Mouse (Mus musculus) neural tube, embryonic 15.5 days (tissue): ENCODE measurements around the gene Manba. TPM values are rescaled to one million over a fixed set of nuclear protein-coding genes. Genes with fewer than 3 reads are reported as not detected.

Source experiments
- ATAC-seq: fragments of 200-750 bp; cut with Nextera tagmentation; 2 replicates; pipeline ENCODE4 v1.8.0; 2017; ENCODE audit warnings: mild to moderate bottlenecking, moderate TSS enrichment, moderate library complexity; ENCODE audit not compliant: low FRiP score
- H3K27ac ChIP-seq: fragments of 300-500 bp; sonication (generic); replicated peaks from 2 replicates; pipeline ENCODE4 v1.5.1; 2015; ENCODE audit warnings: mild to moderate bottlenecking, inconsistent platforms
- H3K27me3 ChIP-seq: fragments of 300-500 bp; sonication (generic); replicated peaks from 2 replicates; pipeline ENCODE4 v1.6.1; 2015; ENCODE audit warnings: inconsistent platforms
- H3K36me3 ChIP-seq: fragments of 300-500 bp; sonication (generic); 2 replicates; pipeline ENCODE4 v1.6.1; 2015; ENCODE audit warnings: inconsistent platforms
- H3K4me1 ChIP-seq: fragments of 300-500 bp; sonication (generic); 2 replicates; pipeline ENCODE4 v1.6.1; 2015; ENCODE audit warnings: inconsistent platforms
- H3K4me2 ChIP-seq: fragments of 300-500 bp; sonication (generic); 2 replicates; pipeline ENCODE4 v1.6.1; 2015; ENCODE audit warnings: inconsistent platforms, mild to moderate bottlenecking, moderate library complexity
- H3K4me3 ChIP-seq: fragments of 300-500 bp; sonication (generic); replicated peaks from 2 replicates; pipeline ENCODE4 v1.5.1; 2015; ENCODE audit warnings: mild to moderate bottlenecking, inconsistent platforms
- H3K9ac ChIP-seq: fragments of 300-500 bp; sonication (generic); replicated peaks from 2 replicates; pipeline ENCODE4 v1.6.1; 2015; ENCODE audit warnings: mild to moderate bottlenecking, inconsistent platforms
- H3K9me3 ChIP-seq: fragments of 300-500 bp; sonication (generic); replicated peaks from 2 replicates; pipeline ENCODE4 v1.6.1; 2016; ENCODE audit warnings: inconsistent platforms
- WGBS: fragments of 180-500 bp; shearing (Covaris S2); methylation state at CpG from one replicate; pipeline ENCODE4 v1.1.7; 2015; ENCODE audit warnings: mixed read lengths; 5-methylcytosine and 5-hydroxymethylcytosine counted together
- polyA plus RNA-seq: library from polyadenylated mRNA; unstranded; fragments of >200 nt; fragmentation: Nextera tagmentation; extraction: Ambion mirVana; gene quantifications from 2 replicates; pipeline ENCODE4 v1.2.1, GENCODE M21; 2015

The Manba gene
- polyA plus RNA-seq, 1 experiment from 2014 or later = 7.4 TPM

- Histone ChIP-seq H3K9ac (no peak overlapping the region), H3K9me3 (no peaks in the 10 kb centered on the region), H3K27me3 (no peaks in the 10 kb centered on the region), H3K27ac (no peak overlapping the region), H3K4me2 (no peak overlapping the region), H3K36me3 (no peaks in the 10 kb centered on the region), H3K4me1 (no peaks in the 10 kb centered on the region), H3K4me3 (no peak overlapping the region)
- WGBS = 82% methylated on average over 4 of the region's 5 CpGs
- ATAC-seq = no peak
These were observed 48.7 kb downstream of the Manba start for GRCm38 (mm10) chr3:135534103-135534502.

- Histone ChIP-seq H3K36me3 (no peaks in the 10 kb centered on the region), H3K27me3 (no peaks in the 10 kb centered on the region), H3K9me3 (no peaks in the 10 kb centered on the region), H3K4me3 (no peak overlapping the region), H3K9ac (no peak overlapping the region), H3K27ac (no peak overlapping the region), H3K4me1 (no peaks in the 10 kb centered on the region), H3K4me2 (no peak overlapping the region)
- WGBS = 68% methylated on average over 13 of the region's 13 CpGs
- no peak for ATAC-seq
These were observed 61.0 kb downstream of the Manba start for GRCm38 (mm10) chr3:135546212-135546923.

DNA sequence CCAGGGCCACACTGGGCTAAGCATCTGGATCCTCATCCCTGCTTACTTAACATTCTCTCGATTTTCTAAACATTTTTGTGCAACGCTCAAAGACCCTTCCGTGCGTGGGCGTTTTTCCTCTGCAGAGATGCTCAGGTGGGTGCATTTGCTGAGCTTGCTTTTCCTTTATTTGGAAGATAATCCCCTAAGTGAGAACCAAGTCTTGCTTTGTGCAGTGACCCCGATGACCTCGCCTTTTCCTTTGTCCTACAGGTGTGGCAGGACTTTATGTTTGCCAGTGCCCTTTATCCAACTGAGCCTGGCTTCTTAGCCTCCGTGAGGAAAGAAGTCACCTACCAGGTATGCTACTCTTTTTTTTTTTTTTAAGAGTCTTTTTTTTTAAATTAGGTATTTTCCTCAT is 61.9 kb downstream of the Manba start:
- H3K4me3 ChIP-seq = no peak overlapping the region
- no peaks in the 10 kb centered on the region for H3K36me3 ChIP-seq
- no peak for ATAC-seq
- WGBS = 83% methylated on average over 8 of the region's 8 CpGs
- no peaks in the 10 kb centered on the region for H3K27me3 ChIP-seq
- H3K4me2 ChIP-seq = no peak overlapping the region
- H3K9ac ChIP-seq = no peak overlapping the region
- no peaks in the 10 kb centered on the region for H3K4me1 ChIP-seq
- H3K9me3 ChIP-seq = no peaks in the 10 kb centered on the region
- H3K27ac ChIP-seq = no peak overlapping the region

GRCm38 (mm10) chr3:135552874-135553273 is 67.5 kb downstream of the Manba start:
- Histone ChIP-seq H3K27ac (no peak overlapping the region), H3K36me3 (no peaks in the 10 kb centered on the region), H3K4me2 (no peak overlapping the region), H3K4me1 (no peaks in the 10 kb centered on the region), H3K27me3 (no peaks in the 10 kb centered on the region), H3K9ac (no peak overlapping the region), H3K9me3 (no peaks in the 10 kb centered on the region), H3K4me3 (no peak overlapping the region)
- WGBS = 79% methylated on average over 5 of the region's 5 CpGs
- no peak for ATAC-seq

DNA sequence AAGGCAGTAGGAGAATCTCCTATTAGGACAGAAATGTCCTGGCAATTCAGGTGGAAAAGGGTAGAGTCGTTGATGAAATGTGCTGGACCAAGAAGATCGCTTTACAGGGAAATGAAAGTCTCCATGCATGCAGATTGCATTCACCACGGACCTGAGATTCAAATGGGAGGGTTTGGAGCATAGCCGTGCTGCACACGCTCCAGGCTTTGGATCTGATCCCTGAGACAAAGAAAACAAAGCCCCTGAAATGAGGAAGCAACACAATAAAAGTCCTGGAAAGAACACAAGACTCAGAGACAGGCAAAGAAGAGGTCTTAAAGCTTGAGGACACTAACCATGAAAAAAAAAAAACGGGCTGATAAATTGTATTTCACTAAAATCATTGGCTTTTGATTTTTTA is 69.8 kb downstream of the Manba start:
- H3K27me3 ChIP-seq = no peaks in the 10 kb centered on the region
- no peaks in the 10 kb centered on the region for H3K9me3 ChIP-seq
- no peak overlapping the region for H3K9ac ChIP-seq
- H3K4me2 ChIP-seq = no peak overlapping the region
- 43% methylated on average over 6 of the region's 6 CpGs for WGBS
- no peaks in the 10 kb centered on the region for H3K4me1 ChIP-seq
- no peak overlapping the region for H3K4me3 ChIP-seq
- H3K27ac ChIP-seq = no peak overlapping the region
- H3K36me3 ChIP-seq = no peaks in the 10 kb centered on the region
- no peak for ATAC-seq

- ATAC-seq = no peak
- 86% methylated on average over 7 of the region's 7 CpGs for WGBS
- H3K4me3 ChIP-seq = no peak overlapping the region
These were observed 70.7 kb downstream of the Manba start for GRCm38 (mm10) chr3:135556052-135556587.

GRCm38 (mm10) chr3:135556851-135557662 is 71.6 kb downstream of the Manba start:
- ATAC-seq = no peak
- Histone ChIP-seq H3K4me2 (no peak overlapping the region), H3K9me3 (no peaks in the 10 kb centered on the region), H3K27me3 (no peaks in the 10 kb centered on the region), H3K27ac (no peak overlapping the region), H3K4me1 (no peaks in the 10 kb centered on the region), H3K36me3 (no peaks in the 10 kb centered on the region), H3K4me3 (no peak overlapping the region), H3K9ac (no peak overlapping the region)
- WGBS = 89% methylated on average over 12 of the region's 12 CpGs

More at GRCm38 (mm10) chr3:135556052-135556587, 70.7 kb downstream of the Manba start:
- H3K36me3 ChIP-seq = no peaks in the 10 kb centered on the region
- H3K4me2 ChIP-seq = no peak overlapping the region
- H3K27ac ChIP-seq = no peak overlapping the region
- no peaks in the 10 kb centered on the region for H3K9me3 ChIP-seq
- H3K4me1 ChIP-seq = no peaks in the 10 kb centered on the region
- no peak overlapping the region for H3K9ac ChIP-seq
- H3K27me3 ChIP-seq = no peaks in the 10 kb centered on the region

DNA sequence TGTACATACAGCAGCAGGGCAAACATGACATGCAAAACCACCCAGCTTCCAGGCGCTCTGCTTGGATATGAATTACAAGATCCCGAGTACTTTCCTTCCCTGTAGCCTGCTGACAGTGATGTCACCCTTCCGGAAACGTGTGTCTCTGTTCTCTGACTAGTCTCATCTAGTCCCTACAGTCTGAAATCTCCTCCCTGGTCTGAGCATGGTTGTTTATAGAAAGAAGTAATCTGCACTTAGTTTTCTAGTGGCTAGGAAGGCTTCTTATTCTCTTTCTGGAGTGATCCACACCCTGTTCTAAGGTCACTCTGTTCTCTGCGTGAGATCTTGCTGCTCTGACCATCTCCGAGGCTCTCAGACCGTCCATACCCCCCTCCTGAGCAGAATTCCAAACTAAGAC is 76.6 kb downstream of the Manba start:
- Histone ChIP-seq H3K4me3 (no peak overlapping the region), H3K4me1 (no peaks in the 10 kb centered on the region), H3K9ac (no peak overlapping the region), H3K36me3 (no peaks in the 10 kb centered on the region), H3K27me3 (no peaks in the 10 kb centered on the region), H3K4me2 (no peak overlapping the region), H3K27ac (no peak overlapping the region), H3K9me3 (no peaks in the 10 kb centered on the region)
- no peak for ATAC-seq
- 77% methylated on average over 7 of the region's 7 CpGs for WGBS

GRCm38 (mm10) chr3:135563163-135563689 is 77.8 kb downstream of the Manba start:
- H3K9me3 ChIP-seq = no peaks in the 10 kb centered on the region
- no peak overlapping the region for H3K4me3 ChIP-seq
- H3K36me3 ChIP-seq = no peaks in the 10 kb centered on the region
- H3K4me1 ChIP-seq = no peaks in the 10 kb centered on the region
- ATAC-seq = no peak
- H3K4me2 ChIP-seq = no peak overlapping the region
- 94% methylated on average over 17 of the region's 17 CpGs for WGBS
- H3K27ac ChIP-seq = no peak overlapping the region
- H3K27me3 ChIP-seq = no peaks in the 10 kb centered on the region
- H3K9ac ChIP-seq = no peak overlapping the region

DNA sequence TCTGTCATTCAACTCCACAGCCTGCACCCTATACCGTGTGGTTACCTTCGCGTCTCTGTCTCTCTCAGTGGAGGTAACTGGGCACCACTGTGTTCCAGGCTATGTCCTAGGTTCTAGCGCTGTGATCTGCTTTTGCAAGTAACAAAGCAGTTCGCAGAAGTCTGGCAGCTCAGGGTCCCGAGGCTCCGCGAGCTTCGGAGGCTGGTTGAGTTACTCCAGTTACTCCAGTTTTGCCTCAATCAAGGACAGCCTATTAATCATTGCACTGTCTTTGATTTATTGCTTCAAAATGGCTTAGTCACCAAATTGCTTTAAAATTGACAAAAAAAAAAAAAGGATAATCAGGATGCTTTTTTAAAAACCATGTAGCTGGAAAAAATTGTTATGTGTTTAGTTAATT is 79.3 kb downstream of the Manba start:
- Histone ChIP-seq H3K4me1 (no peaks in the 10 kb centered on the region), H3K27me3 (no peaks in the 10 kb centered on the region), H3K27ac (no peak overlapping the region), H3K36me3 (no peaks in the 10 kb centered on the region), H3K4me2 (no peak overlapping the region), H3K4me3 (no peak overlapping the region), H3K9ac (no peak overlapping the region), H3K9me3 (no peaks in the 10 kb centered on the region)
- ATAC-seq = no peak
- WGBS = 92% methylated on average over 9 of the region's 9 CpGs

DNA sequence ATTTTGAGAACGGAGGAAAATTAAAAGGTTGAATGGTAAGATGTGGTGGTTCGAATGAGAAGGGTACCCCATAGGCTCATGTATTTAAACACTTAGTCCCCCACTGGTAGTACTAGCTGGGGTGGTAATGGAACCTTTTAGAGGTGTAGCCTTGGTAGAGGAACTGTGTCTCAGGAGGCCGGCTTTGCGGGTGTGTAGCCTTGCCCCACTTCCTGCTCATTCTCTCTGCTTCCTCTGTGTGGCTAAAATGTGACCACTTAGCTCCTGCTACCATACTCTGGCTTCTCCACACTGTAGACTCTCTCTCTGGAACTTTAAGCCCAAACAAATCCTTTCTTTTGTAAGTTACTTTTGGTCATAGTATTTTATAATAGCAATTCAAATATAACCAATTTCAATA is 79.9 kb downstream of the Manba start:
- Histone ChIP-seq H3K4me1 (no peaks in the 10 kb centered on the region), H3K27ac (no peak overlapping the region), H3K27me3 (no peaks in the 10 kb centered on the region), H3K9me3 (no peaks in the 10 kb centered on the region), H3K4me3 (no peak overlapping the region), H3K9ac (no peak overlapping the region), H3K4me2 (no peak overlapping the region), H3K36me3 (no peaks in the 10 kb centered on the region)
- whole genome bisulfite sequencing = 87% methylated on average over 4 of the region's 4 CpGs
- ATAC-seq = no peak

- no peaks in the 10 kb centered on the region for H3K9me3 ChIP-seq
- no peak overlapping the region for H3K4me2 ChIP-seq
- no peaks in the 10 kb centered on the region for H3K36me3 ChIP-seq
- H3K27ac ChIP-seq = no peak overlapping the region
- no peak for ATAC-seq
- no peak overlapping the region for H3K4me3 ChIP-seq
- no peaks in the 10 kb centered on the region for H3K27me3 ChIP-seq
- H3K4me1 ChIP-seq = no peaks in the 10 kb centered on the region
- no peak overlapping the region for H3K9ac ChIP-seq
- 77% methylated on average over 6 of the region's 6 CpGs for WGBS
These were observed 82.5 kb downstream of the Manba start for GRCm38 (mm10) chr3:135567888-135568287.
